Mouse (Mus musculus) liver, postnatal 0 days (tissue): ENCODE measurements around the gene Slc6a19.

ENCODE experiments used
- CTCF ChIP-seq: sonication (generic); IDR thresholded peaks from 2 replicates; pipeline ENCODE4 v1.5.1; 2016; ENCODE audit warnings: antibody characterized with exemption, low read depth
- EP300 ChIP-seq: IDR thresholded peaks from 2 replicates; pipeline ENCODE4 v1.6.1; 2016; ENCODE audit warnings: antibody characterized with exemption, low read depth, mild to moderate bottlenecking

DNA sequence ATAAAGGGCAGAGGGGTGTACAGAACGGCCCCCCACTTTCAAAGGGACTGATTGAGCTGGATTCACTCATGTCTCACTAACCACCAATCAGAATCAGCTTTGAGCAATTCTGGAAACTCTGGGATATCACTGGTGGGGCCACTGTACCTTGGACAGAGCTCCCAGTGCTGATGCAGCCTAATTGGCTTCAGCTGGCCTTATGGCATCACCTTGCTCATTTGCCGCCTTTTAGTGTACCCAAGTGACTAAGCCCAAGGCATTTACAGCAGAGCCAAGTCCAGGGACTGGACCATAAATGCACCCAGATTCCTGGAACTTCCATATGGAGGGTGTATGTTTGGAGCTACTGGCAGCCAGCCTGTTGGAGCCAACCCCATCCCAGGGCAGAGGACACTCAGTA is 45.7 kb downstream of the Slc6a19 start:
- no peak for TF ChIP-seq CTCF
- no peak for TF ChIP-seq EP300
